Mouse (Mus musculus) liver, postnatal 0 days (tissue): ENCODE measurements around the gene Mfsd4b5. TPM values are rescaled to one million over a fixed set of nuclear protein-coding genes. Genes with fewer than 3 reads are reported as not detected.
"Not testable (repeated sequence)": the region's sequence is repeated elsewhere in the genome, so short reads cannot be mapped to it uniquely, and the experiment has no call there.

Source experiments
- ATAC-seq: fragments of 200-750 bp; cut with Nextera tagmentation; 2 replicates; pipeline ENCODE4 v1.8.0; 2017; ENCODE audit warnings: mild to moderate bottlenecking, moderate library complexity
- DNase-seq: peaks from one replicate; pipeline ENCODE4 v3.0.0-alpha.2; 2016
- H3K27ac ChIP-seq: fragments of 300-500 bp; sonication (generic); 2 replicates; pipeline ENCODE4 v1.5.1; 2014; ENCODE audit warnings: antibody characterized with exemption, moderate library complexity, mild to moderate bottlenecking, low read depth
- H3K27me3 ChIP-seq: fragments of 300-500 bp; sonication (generic); 2 replicates; pipeline ENCODE4 v1.6.1; 2014; ENCODE audit warnings: low read length, control low read depth, mixed read lengths; ENCODE audit not compliant: insufficient read depth
- H3K36me3 ChIP-seq: fragments of 300-500 bp; sonication (generic); replicated peaks from 2 replicates; pipeline ENCODE4 v1.6.1; 2014; ENCODE audit warnings: mild to moderate bottlenecking, control low read depth, low read length, moderate library complexity, mixed read lengths; ENCODE audit not compliant: insufficient read depth
- H3K4me1 ChIP-seq: fragments of 300-500 bp; sonication (generic); 2 replicates; pipeline ENCODE4 v1.6.1; 2014; ENCODE audit warnings: antibody characterized with exemption, mild to moderate bottlenecking, control low read depth; ENCODE audit not compliant: insufficient read depth
- H3K4me2 ChIP-seq: fragments of 300-500 bp; sonication (generic); 2 replicates; pipeline ENCODE4 v1.6.1; 2014; ENCODE audit warnings: low read depth, mild to moderate bottlenecking, low read length, moderate library complexity, mixed read lengths
- H3K4me3 ChIP-seq: fragments of 300-500 bp; sonication (generic); 2 replicates; pipeline ENCODE4 v1.5.1; 2014; ENCODE audit warnings: low read depth, low read length
- H3K9ac ChIP-seq: fragments of 300-500 bp; sonication (generic); replicated peaks from 2 replicates; pipeline ENCODE4 v1.6.1; 2014; ENCODE audit warnings: mild to moderate bottlenecking, moderate library complexity
- H3K9me3 ChIP-seq: fragments of 300-500 bp; sonication (generic); 2 replicates; pipeline ENCODE4 v1.6.1; 2016; ENCODE audit warnings: mild to moderate bottlenecking, control low read depth, low read length, mixed read lengths
- CTCF ChIP-seq: sonication (generic); IDR thresholded peaks from 2 replicates; pipeline ENCODE4 v1.5.1; 2016; ENCODE audit warnings: antibody characterized with exemption, low read depth
- EP300 ChIP-seq: IDR thresholded peaks from 2 replicates; pipeline ENCODE4 v1.6.1; 2016; ENCODE audit warnings: antibody characterized with exemption, low read depth, mild to moderate bottlenecking
- WGBS: fragments of 180-500 bp; shearing (Covaris S2); extraction: QIAGEN DNeasy Blood & Tissue Kit; methylation state at CpG from one replicate; pipeline ENCODE4 v1.1.7; 2014; ENCODE audit not compliant: insufficient replicate concordance; 5-methylcytosine and 5-hydroxymethylcytosine counted together
- polyA plus RNA-seq: library from polyadenylated mRNA; unstranded; fragments of >200 nt; fragmentation: Nextera tagmentation; extraction: Ambion mirVana; gene quantifications from 2 replicates; pipeline ENCODE4 v1.2.1, GENCODE M21; 2015

Mfsd4b5 gene
- polyA plus RNA-seq, 1 experiment from 2014 or later = 0.06 TPM

- TF ChIP-seq CTCF (0 out of 2 replicates have a peak, but pooled peaks have one; percentile 17), EP300 (no peak)
- Histone ChIP-seq H3K9me3 (no peaks in the 10 kb centered on the region), H3K27ac (no peak within 1 kb of the TSS), H3K9ac (no peak within 1 kb of the TSS), H3K27me3 (peaks cover 8% of the 10 kb centered on the region), H3K36me3 (no peaks in the 10 kb centered on the region), H3K4me1 (peaks cover 4% of the 10 kb centered on the region; the same call in 1 of the 2 replicates), H3K4me3 (peak within 1 kb of the TSS; percentile 32), H3K4me2 (peak within 1 kb of the TSS; percentile 59)
- DNase-seq (peak; percentile 33), ATAC-seq (no peak)
- WGBS = 2% methylated on average over 41 of the region's 41 CpGs
Measured at GRCm38 (mm10) chr10:39926616-39927139, 59.8 kb downstream of the Mfsd4b5 start, which contains the start of gene Mfsd4b2. Mfsd4b2 (minus strand) TSS chr10:39926923.

GRCm38 (mm10) chr10:39924556-39924955, 61.9 kb downstream of the Mfsd4b5 start:
- DNase-seq (peak; percentile 49), ATAC-seq (peak; percentile 56)
- H3K27me3 ChIP-seq, H3K36me3 ChIP-seq, H3K9me3 ChIP-seq, H3K4me1 ChIP-seq, H3K4me3 ChIP-seq, H3K4me2 ChIP-seq, H3K27ac ChIP-seq, H3K9ac ChIP-seq: not testable (repeated sequence)
- WGBS = 60% methylated on average over 8 of the region's 8 CpGs

- Histone ChIP-seq H3K36me3 (no peaks in the 10 kb centered on the region), H3K4me2 (no peak overlapping the region), H3K4me1 (no peaks in the 10 kb centered on the region), H3K9ac (no peak overlapping the region), H3K9me3 (no peaks in the 10 kb centered on the region), H3K27me3 (no peaks in the 10 kb centered on the region), H3K4me3 (no peak overlapping the region), H3K27ac (no peak overlapping the region)
- DNase-seq (no peak), ATAC-seq (no peak)
- no peak for TF ChIP-seq CTCF
- TF ChIP-seq EP300 = no peak
Measured at GRCm38 (mm10) chr10:39912616-39913015, 73.8 kb downstream of the Mfsd4b5 start.

- DNase-seq (no peak), ATAC-seq (no peak)
- Histone ChIP-seq H3K4me2 (peak overlapping the region; percentile 26; the same call in 1 of the 2 replicates), H3K36me3 (no peaks in the 10 kb centered on the region), H3K27ac (no peak overlapping the region), H3K9ac (0 out of 2 replicates have a peak overlapping the region, but pooled peaks have one; percentile 16), H3K27me3 (no peaks in the 10 kb centered on the region), H3K4me3 (no peak overlapping the region), H3K4me1 (no peaks in the 10 kb centered on the region), H3K9me3 (no peaks in the 10 kb centered on the region)
- TF ChIP-seq EP300 (no peak), CTCF (no peak)
- WGBS = 56% methylated on average over 13 of the region's 13 CpGs
Measured at GRCm38 (mm10) chr10:39908768-39909441, 77.5 kb downstream of the Mfsd4b5 start.

Other genes starting within 250 kb of the Mfsd4b5 start
- gene Mfsd4b4, start 87.4 kb downstream of the Mfsd4b5 start, polyA plus RNA-seq = 1.4 and 1.6 TPM in 2 replicates
- gene Mfsd4b2, start 59.7 kb downstream of the Mfsd4b5 start, polyA plus RNA-seq = not detected in 2 replicates
- 4.8 and 5.5 TPM in 2 replicates for gene Mfsd4b3, start 26.5 kb downstream of the Mfsd4b5 start, polyA plus RNA-seq
- gene Mfsd4b1, start 38.6 kb upstream of the Mfsd4b5 start, polyA plus RNA-seq = 6.0 and 6.1 TPM in 2 replicates
- gene Slc16a10, start 155.6 kb upstream of the Mfsd4b5 start, polyA plus RNA-seq = 20.2 and 22.1 TPM in 2 replicates